Mouse (Mus musculus) heart, postnatal 4 days (tissue): ENCODE data around the gene Pgrmc1. TPM values are rescaled to one million over a fixed set of nuclear protein-coding genes. Genes with fewer than 3 reads are reported as not detected.

Experiments
- DNase-seq: peaks from one replicate; pipeline ENCODE4 v3.0.0; 2021
- total RNA-seq, 2 experiments: library from RNA; stranded (reverse); gene quantifications; 2 replicates each; pipeline ENCODE4 v1.2.3; 2021

The Pgrmc1 gene
- total RNA-seq, 2 experiments from 2014 or later: 45.7 to 49.2 TPM

DNA sequence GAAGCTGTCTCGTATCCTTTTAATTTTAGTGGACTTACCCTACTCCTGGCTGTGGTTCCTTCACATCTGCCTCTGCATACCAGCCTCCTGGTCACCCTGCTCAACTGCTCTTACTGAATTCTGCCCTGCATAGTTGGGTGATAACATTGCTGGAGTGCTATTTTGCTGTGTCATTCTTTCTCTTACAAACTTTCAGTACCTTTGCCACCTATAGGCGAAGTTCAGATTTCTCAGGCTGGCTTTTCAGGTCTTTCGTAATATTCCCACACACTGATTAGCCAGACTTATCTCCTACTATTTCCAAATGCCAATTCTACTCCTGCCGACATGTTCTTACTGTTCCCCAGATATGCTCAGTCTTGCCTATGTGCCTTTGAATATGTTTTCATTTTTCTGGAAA is 6.0 kb downstream of the Pgrmc1 start:
- no peak for DNase-seq

DNA sequence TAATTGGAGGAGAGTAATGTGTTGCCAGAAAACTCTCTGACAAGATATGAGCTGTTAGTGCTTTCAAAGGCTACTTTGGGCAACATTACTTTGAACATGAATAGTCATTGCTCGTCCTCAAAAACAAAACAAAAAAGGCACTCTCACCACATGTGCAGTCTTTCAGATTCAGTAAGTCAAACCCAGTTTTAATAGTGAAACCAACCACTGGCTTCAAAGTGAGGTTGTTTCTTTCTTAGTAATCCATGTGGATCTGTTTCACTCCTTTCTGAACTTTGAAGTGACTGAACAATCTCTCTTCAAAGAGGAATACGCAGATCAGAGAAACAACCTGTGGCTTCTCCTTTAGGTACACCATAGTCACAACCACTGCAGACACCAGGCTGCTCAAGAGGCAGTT is 11.1 kb downstream of the Pgrmc1 start:
- no peak for DNase-seq

DNA sequence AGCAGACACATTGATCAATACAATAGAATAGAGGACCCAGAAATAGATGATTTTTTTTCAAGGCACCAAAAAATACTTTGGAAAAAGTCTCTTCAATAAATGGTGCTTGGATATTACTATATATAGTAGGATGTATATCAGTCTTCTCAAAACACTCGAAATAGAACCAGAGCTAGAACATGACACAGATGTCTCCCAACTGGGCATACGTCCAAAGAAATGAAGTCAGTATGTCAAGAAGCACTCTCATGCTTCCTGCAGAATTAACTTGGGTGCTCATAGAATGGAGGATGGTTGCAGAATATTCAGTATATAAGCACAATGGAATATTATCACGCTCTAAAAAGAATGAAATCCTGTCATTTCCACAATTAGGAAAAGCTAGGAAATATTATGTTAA is 30.1 kb downstream of the Pgrmc1 start:
- no peak for DNase-seq

DNA sequence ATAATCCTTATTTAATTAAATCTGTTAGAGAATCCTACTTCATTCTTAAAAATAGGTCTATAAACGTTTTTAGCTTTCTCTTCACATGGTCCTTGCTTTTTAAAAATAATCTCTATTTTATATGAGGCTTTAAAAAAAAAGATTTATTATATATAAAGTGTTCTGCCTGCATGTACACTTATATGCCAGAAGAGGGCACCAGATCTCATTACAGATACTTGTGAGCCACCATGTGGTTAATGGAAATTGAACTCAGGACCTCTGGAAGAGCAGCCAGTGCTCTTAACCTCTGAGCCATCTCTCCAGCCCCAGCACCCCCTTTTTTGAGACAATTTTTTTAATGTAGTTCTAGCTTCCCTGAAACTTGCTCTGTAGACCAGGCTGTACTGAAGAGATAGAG is 32.8 kb downstream of the Pgrmc1 start:
- no peak for DNase-seq

DNA sequence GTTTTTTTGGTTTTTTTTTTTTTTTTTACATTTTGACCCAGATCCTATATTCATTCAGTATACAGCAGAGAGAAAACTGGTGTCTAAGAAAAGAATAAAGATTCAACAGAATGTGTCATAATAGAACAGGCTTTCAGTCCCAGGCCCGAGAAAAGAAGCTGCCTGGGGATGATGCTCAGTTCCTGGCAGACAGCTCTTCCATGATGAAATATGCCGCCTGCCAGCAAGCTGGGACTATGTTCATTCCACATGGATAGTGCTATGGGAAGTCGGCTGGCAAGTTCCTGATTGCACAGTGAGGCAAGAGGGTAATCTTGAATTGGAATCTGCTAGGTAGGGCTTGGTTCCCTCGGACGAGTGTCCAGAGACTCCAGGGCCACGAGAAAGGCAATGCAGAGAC is 42.0 kb downstream of the Pgrmc1 start:
- no peak for DNase-seq

DNA sequence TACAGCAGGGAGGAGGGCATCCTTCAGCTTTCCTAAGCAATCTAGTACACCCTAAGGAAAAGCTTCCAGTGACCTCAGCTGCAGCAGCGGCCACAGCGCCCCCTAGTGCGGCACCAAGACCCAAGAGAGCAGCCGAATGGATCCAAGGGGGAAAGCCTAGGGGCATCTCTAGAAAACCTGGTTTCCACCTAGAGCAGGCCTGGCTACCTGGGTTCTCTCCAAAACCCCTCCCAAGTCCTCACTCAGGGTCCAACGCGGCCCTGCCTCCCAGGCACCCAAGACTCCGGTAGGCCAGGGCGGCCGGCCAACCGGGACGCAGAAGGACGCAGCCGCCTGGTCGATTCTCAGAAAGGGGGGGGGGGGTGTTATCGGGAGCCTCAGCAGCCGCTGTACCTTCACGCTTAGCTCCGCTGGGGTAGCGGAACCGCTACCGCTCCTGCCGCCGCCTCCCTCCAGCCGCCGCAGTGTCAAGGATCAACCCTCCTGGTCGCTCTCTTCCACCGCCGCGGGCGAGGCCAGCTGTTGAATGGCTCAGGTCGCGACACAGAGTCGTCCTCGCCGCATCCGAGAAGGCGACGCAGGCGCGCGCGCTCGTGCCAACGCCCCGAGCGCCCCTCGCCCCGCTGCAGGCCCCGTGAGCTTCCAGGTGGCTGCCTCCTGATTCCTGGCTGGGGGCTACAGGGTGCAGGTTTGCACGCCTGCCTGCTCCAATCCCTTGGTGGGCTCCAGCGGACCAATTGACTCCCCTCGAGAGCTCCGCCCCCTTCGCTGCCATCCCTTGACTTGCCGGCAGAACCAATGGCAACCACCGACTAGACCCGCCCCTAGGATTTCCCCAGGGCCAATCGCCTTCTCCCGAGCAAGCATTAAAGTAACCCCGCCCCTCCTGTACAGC is 46.9 kb downstream of the Pgrmc1 start, which contains the start of gene Akap17b:
Gene Akap17b, minus strand, starts transcription at position 739 of the 895 bp plus-strand sequence.
- peak; percentile 85 for DNase-seq

Other genes with a start within 250 kb of the Pgrmc1 start
- not detected for gene Gm6268, start 196.9 kb upstream of the Pgrmc1 start, total RNA-seq
- gene Gm14569, start 106.4 kb upstream of the Pgrmc1 start, total RNA-seq: not detected
- gene Akap17b, start 47.2 kb downstream of the Pgrmc1 start, total RNA-seq: 1 to 10 TPM; 2.2 to 3.0 TPM
- gene Slc25a43, start 145.5 kb downstream of the Pgrmc1 start, total RNA-seq: under 1 TPM; 0.33 to 0.68 TPM
- gene Slc25a5, start 197.4 kb downstream of the Pgrmc1 start, total RNA-seq: 100 to 1,000 TPM; 850 to 928 TPM